In the genomic region with DNA sequence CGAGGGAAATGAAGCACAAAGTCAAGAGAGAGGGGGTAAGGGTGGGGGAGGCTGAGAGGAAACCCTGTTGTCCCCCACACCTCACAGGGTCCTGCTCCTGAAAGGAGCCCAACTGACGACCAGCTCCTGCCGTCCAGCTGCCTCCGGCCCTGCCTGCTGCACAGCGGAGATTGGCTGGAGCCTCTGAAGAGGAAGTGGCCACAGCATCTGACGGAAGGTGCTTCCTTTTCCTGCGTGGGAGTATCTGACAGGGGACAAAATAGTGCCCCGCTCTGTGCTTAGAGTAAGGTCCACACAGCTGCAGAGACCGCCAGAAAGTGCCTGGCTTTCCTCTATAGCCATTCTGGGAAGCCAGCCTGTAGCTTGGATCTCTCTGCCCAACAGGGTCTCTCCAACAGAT, we compare ENCODE assay signal across 8 mouse cellular contexts. TPM values are rescaled to one million over a fixed set of nuclear protein-coding genes. Genes with fewer than 3 reads are reported as not detected.
DNase-seq lines count a peak whose midpoint lies in the region; ATAC-seq lines count a peak whose summit lies in the region.

No protein-coding gene starts in this region.

- peaks cover 95% of the 10 kb centered on the region for H3K79me2 ChIP-seq in macrophage (ENCODE audit: inconsistent target)

- H3K27ac ChIP-seq in hindbrain, embryonic 16.5 days (ENCODE audit: low read depth, low read length): no peak overlapping the region
- no peak overlapping the region for H3K27ac ChIP-seq in hindbrain, embryonic 14.5 days
- H3K27ac ChIP-seq in macrophage: peak overlapping the region; percentile 71
- H3K27ac ChIP-seq in midbrain, embryonic 11.5 days (ENCODE audit: low read depth, low read length): no peak overlapping the region

- no peak for DNase-seq in hindbrain, embryonic 14.5 days (ENCODE audit: low spot score)
- DNase-seq in heart, adult 9 months (ENCODE audit: low spot score in 2 of 2): peak; percentile 60 to 79
- DNase-seq in kidney, postnatal 14 days: peak; percentile 60
- no peak for DNase-seq in right cerebral cortex, postnatal 4 days
- DNase-seq in midbrain, embryonic 11.5 days (ENCODE audit: low spot score, missing footprints): no peak

- no peaks in the 10 kb centered on the region for H3K27me3 ChIP-seq in hindbrain, embryonic 16.5 days (replicated peaks; ENCODE audit: control insufficient read depth, insufficient read depth, low read length)
- H3K27me3 ChIP-seq in hindbrain, embryonic 14.5 days (ENCODE audit: control insufficient read depth, insufficient read depth, low read length): no peaks in the 10 kb centered on the region
- no peaks in the 10 kb centered on the region for H3K27me3 ChIP-seq in midbrain, embryonic 11.5 days (ENCODE audit: control insufficient read depth, insufficient read depth, low read length)

- H3K9ac ChIP-seq in hindbrain, embryonic 16.5 days (ENCODE audit: low read depth, low read length): no peak overlapping the region
- H3K9ac ChIP-seq in hindbrain, embryonic 14.5 days: no peak overlapping the region
- H3K9ac ChIP-seq in midbrain, embryonic 11.5 days (ENCODE audit: low read length): no peak overlapping the region

- peak overlapping the region; percentile 18; the same call in 1 of the 2 replicates for H3K4me3 ChIP-seq in hindbrain, embryonic 16.5 days (ENCODE audit: low read length)
- no peak overlapping the region for H3K4me3 ChIP-seq in hindbrain, embryonic 14.5 days (replicated peaks; ENCODE audit: low read length)
- H3K4me3 ChIP-seq in macrophage (ENCODE audit: inconsistent target): peak overlapping the region; percentile 54
- no peak overlapping the region for H3K4me3 ChIP-seq in midbrain, embryonic 11.5 days (ENCODE audit: low read depth, low read length)

- WGBS in hindbrain, embryonic 16.5 days: 85% methylated on average over 9 of the region's 9 CpGs
- 83% methylated on average over 9 of the region's 9 CpGs for WGBS in hindbrain, embryonic 14.5 days
- 2% methylated on average over 9 of the region's 9 CpGs for WGBS in macrophage (ENCODE audit: missing documents)
- 74% methylated on average over 9 of the region's 9 CpGs for WGBS in midbrain, embryonic 11.5 days

- ATAC-seq in hindbrain, embryonic 16.5 days: no peak
- ATAC-seq in hindbrain, embryonic 14.5 days (ENCODE audit: low FRiP score): no peak
- ATAC-seq in inflammation-experienced regulatory T-cells, adult 6 months: no peak
- no peak for ATAC-seq in midbrain, embryonic 11.5 days (ENCODE audit: low FRiP score)

- H3K4me2 ChIP-seq in hindbrain, embryonic 16.5 days (ENCODE audit: low read length): no peak overlapping the region
- H3K4me2 ChIP-seq in hindbrain, embryonic 14.5 days (replicated peaks): no peak overlapping the region; the same call in 1 of the 2 replicates
- H3K4me2 ChIP-seq in midbrain, embryonic 11.5 days: no peak overlapping the region

- H3K9me3 ChIP-seq in hindbrain, embryonic 16.5 days (ENCODE audit: control insufficient read depth, low read length): no peaks in the 10 kb centered on the region
- H3K9me3 ChIP-seq in hindbrain, embryonic 14.5 days (ENCODE audit: control insufficient read depth, low read length): no peaks in the 10 kb centered on the region
- H3K9me3 ChIP-seq in midbrain, embryonic 11.5 days (ENCODE audit: control insufficient read depth, low read length): no peaks in the 10 kb centered on the region

- H3K4me1 ChIP-seq in hindbrain, embryonic 16.5 days (ENCODE audit: control insufficient read depth, insufficient read depth, low read depth, low read length): no peaks in the 10 kb centered on the region
- no peaks in the 10 kb centered on the region for H3K4me1 ChIP-seq in hindbrain, embryonic 14.5 days (replicated peaks; ENCODE audit: control insufficient read depth, insufficient read depth, low read length)
- no peaks in the 10 kb centered on the region for H3K4me1 ChIP-seq in midbrain, embryonic 11.5 days (ENCODE audit: control insufficient read depth, insufficient read depth, low read length)

- H3K36me3 ChIP-seq in hindbrain, embryonic 16.5 days (ENCODE audit: control insufficient read depth, insufficient read depth, low read length): no peaks in the 10 kb centered on the region
- H3K36me3 ChIP-seq in hindbrain, embryonic 14.5 days (replicated peaks; ENCODE audit: control insufficient read depth, insufficient read depth): no peaks in the 10 kb centered on the region
- H3K36me3 ChIP-seq in macrophage (ENCODE audit: inconsistent target): peaks cover 27% of the 10 kb centered on the region
- H3K36me3 ChIP-seq in midbrain, embryonic 11.5 days (ENCODE audit: control insufficient read depth, insufficient read depth, low read length): no peaks in the 10 kb centered on the region

RNA-seq across cellular contexts. Expression of a gene that starts 36.9 kb away (rescaled TPM):
- polyA plus RNA-seq in hindbrain, embryonic 16.5 days (2015; fragmentation: Nextera tagmentation; extraction: Ambion mirVana): 2.1 and 2.2 TPM in 2 replicates
- polyA plus RNA-seq in hindbrain, embryonic 14.5 days (2014; fragmentation: Nextera tagmentation; extraction: Ambion mirVana): 2.8 and 3.2 TPM in 2 replicates
- 100 to 1,000 TPM in 17 of 26 experiments, 10 to 100 TPM in 9; 16.9 to 236 (median 130) TPM for total RNA-seq in macrophage (2018; cell fraction: chromatin; rRNA removed)
- 100 to 1,000 TPM in 2 of 26 experiments, 10 to 100 TPM in 24; 20.6 to 107 (median 78.6) TPM for total RNA-seq in macrophage (2018; cell fraction: cytosol; rRNA removed)
- total RNA-seq in macrophage (2018; cell fraction: nucleus; rRNA removed): 100 to 1,000 TPM in 15 of 26 experiments, 10 to 100 TPM in 11; 20.6 to 179 (median 118) TPM
- polyA plus RNA-seq in macrophage (2018): 57.1 to 128 TPM (median 92.0 TPM) in 3 replicates
- 100 to 1,000 TPM in 2 of 3 experiments, 10 to 100 TPM in 1; 77.8 to 111 (median 105) TPM for polyA plus RNA-seq in inflammation-experienced regulatory T-cells, adult 6 months (2017; shearing (Covaris generic))
- polyA plus RNA-seq in midbrain, embryonic 11.5 days (2014; fragmentation: Nextera tagmentation; extraction: Ambion mirVana): 1.7 and 2.3 TPM in 2 replicates

Comparison
In these comparisons a context has a peak if more than half of its experiments do, and no peak if none do; other contexts are left out.
1. H3K4me3 ChIP-seq: peak in hindbrain, embryonic 16.5 days (single experiment) and macrophage (single experiment); none in hindbrain, embryonic 14.5 days (single experiment) and midbrain, embryonic 11.5 days (single experiment).
2. DNase-seq: peak in heart, adult 9 months (2 of 2) and kidney, postnatal 14 days (single experiment); none in hindbrain, embryonic 14.5 days (single experiment), right cerebral cortex, postnatal 4 days (single experiment) and midbrain, embryonic 11.5 days (single experiment).
3. RNA of a gene that starts 36.9 kb away (polyA plus RNA-seq): 57.1 to 128 TPM in macrophage and 77.8 to 111 TPM in inflammation-experienced regulatory T-cells, adult 6 months; 2.8 to 3.2 TPM in hindbrain, embryonic 14.5 days, 2.1 to 2.2 TPM in hindbrain, embryonic 16.5 days and 1.7 to 2.3 TPM in midbrain, embryonic 11.5 days; every median in the first group is over 10 times any median in the second.